Mouse (Mus musculus) monocyte, adult 5-6 weeks (primary cell): ENCODE measurements around the gene Lyar. TPM values are rescaled to one million over a fixed set of nuclear protein-coding genes. Genes with fewer than 3 reads are reported as not detected.

Source experiments
- total RNA-seq: library from RNA; stranded (forward); fragments of 200-1000, 200-491, 200-594 nt; gene quantifications from 3 replicates; pipeline ENCODE4 v1.2.3, GENCODE M21; 2017

The Lyar gene
- total RNA-seq, 1 experiment from 2014 or later, result 51.1 TPM

Other genes with a start within 250 kb of the Lyar start
- gene Stx18, start 181.7 kb upstream of the Lyar start, total RNA-seq, result 50.6 to 57.1 TPM (median 50.7 TPM) in 3 replicates
- 0.38 TPM in 1 of 3 replicates, not detected in the others for gene Nsg1, start 60.6 kb upstream of the Lyar start, total RNA-seq
- 15.2 to 21.8 TPM (median 18.2 TPM) in 3 replicates for gene Zbtb49, start within 50 bp of the Lyar start, total RNA-seq
- 56.3 to 79.6 TPM (median 68.6 TPM) in 3 replicates for gene Tmem128, start 39.7 kb downstream of the Lyar start, total RNA-seq
- gene Otop1, start 55.5 kb downstream of the Lyar start, total RNA-seq, result not detected in 3 replicates
- not detected in 3 replicates for gene Drd5, start 98.9 kb downstream of the Lyar start, total RNA-seq